Mouse (Mus musculus): ENCODE measurements at regions not wholly inside any gene's neighbourhood (a gene's known extent, or its start where the extent isn't known, plus 50 kb on each side); places are given as distances from the start of the nearest gene placed in this dataset.
"Not testable (repeated sequence)": the region's sequence is repeated elsewhere in the genome, so short reads cannot be mapped to it uniquely, and the experiment has no call there.

DNA sequence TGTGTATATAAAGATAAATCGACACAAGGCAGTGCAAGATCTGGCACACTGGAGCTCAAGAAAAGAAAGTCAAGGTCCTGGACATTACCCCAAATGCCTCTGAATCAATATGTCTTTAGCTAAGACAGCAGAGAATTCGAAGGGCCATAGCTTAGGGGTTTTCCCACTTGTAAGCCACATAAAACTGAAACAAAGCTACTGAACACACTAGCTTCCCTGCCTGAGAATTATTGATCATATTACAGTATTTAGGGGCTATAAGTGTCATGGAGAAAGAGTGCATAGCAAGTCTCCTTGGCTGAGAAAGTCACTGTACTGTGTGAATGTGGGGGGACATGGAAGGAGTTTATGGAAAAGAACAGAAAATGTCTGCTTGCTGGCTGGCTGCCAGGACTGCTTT lies 207.3 kb upstream of the Htr1f start:
- no peak for DNase-seq (ENCODE audit: low read depth)

DNA sequence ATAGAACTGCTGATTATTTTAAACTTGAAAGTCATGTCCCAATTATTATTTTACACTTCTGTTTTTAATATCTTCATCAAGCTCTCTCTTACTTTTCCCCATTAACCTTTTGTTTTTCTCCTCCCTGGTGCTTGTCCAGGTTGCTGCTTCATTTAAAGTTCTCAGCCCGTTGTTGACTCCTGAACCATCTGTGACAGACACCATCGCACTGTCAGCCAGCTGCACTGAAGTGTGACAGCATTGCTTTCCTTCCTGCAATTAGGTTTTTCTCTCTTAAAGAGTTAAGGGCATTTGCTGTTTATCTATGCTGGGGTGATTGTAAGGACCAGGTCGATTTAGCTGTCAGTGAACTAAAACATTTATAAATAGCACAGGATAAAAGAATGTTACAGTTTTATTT lies 205.3 kb upstream of the Pou1f1 start:
- no peak for DNase-seq (ENCODE audit: low read depth)

DNA sequence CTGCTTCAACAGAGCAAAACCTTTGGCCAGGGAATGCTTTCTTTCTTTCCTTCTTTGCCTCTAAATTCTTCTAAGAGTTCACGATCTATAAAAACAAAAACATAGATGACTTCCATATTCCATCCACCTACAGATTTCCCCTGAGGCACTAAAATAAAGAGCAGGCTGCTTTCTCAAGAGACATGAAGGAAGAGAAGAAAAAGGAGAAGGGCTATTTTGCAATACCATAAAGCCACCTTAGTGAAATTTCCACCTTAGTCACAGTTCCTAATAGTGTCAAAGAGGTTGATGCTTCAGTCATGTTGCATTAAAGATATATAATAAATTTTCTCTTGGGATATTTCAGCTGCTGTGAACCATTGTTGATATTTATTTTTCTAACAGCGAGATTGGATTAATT lies 187.9 kb upstream of the Pou1f1 start:
- no peak for DNase-seq (ENCODE audit: low read depth)

DNA sequence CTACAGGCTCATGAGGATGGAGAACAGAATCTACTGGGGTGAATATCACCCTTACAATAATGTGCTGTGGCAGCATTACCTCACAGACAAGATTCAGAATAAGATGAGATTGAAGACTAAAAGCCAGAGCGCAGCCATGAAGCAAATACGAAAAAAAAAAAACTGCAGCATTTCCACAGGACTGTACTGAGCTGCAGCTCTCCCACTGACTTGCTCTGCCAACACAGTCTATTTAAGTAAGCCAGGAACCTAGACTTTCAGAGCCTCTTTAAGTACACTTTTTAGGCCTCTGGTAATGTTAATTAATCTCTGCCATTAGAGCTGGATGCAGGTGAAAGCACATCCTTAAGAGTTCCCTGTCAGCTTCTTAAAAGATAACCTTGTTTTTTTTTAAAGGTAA lies 181.1 kb upstream of the Pou1f1 start:
- no peak for DNase-seq (ENCODE audit: low read depth)

DNA sequence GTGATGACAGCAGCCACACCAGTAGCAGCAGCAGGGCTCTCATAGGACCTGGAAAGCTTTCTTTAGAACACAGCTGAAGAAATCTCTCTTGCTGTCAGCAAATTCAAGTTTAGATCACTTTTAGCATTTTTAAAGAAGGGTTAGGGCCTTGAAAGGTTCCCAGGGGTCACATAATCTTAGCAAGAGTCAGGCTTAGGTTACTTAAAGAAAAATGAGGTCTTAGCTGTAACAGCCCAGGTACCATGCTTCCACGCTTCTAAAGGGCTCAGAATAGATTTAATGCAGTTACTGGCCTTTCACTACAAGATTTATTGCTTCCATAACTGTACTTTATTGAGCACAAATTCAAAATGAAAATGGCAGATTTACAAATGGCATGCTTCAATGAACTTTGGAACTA lies 160.4 kb upstream of the Pou1f1 start:
- no peak for DNase-seq (ENCODE audit: low read depth)

DNA sequence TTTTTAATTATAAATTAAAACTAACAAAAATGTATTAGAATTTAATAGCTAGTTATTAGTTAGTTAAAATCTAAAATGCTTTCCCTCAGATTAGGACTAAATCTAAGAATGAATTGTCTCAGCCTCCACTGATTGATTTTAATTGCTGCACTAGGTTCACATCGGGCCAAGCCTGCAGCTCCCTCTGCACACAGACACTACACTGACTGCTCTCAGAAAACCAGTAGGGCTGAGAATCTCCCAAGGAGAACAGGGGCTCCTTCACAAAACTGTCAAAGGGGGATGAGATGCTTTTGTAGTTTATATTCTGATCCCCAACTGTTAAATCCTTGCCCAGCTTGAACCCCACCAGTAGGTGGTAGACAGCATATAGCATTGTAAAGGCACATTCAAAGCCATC lies 151.0 kb upstream of the Pou1f1 start:
- DNase-seq (ENCODE audit: low read depth), result no peak

DNA sequence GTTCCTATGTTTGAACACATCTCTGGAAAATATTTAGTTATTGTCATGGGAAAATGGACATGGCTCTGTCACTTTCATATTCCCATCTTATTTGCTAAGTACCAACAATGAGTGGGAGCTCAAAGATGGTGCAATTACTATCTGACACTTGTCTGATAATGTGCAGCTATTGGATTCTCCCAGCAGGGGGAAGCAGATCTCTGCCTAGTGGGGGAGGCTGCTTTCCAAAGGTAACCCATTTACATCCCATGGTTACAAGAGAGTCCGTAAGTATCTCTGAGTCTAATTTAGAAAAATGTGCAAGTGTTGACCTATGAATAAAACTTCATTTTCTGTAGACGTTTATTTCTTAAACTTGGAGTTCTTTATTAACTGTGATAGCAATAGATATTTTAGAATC lies 149.4 kb upstream of the Pou1f1 start:
- DNase-seq (ENCODE audit: low read depth), result peak; percentile 43

DNA sequence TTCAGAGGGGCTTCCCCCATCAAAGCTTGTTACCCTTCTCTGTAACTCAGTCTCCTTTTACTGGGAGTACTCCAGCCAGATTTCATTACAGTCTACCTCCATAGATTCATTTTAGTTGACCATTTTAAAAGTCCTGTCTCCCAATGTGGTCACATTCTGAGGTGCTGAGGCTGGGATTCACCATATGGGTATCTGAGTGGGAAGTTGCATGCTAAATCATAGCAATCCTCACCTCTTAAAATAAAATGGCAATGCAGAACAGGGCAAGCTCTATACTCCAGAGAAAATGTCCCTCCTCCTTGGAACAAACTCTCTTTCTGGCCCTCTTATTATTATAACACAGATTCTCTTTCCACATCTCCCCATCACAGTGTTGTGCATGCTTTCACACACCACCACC lies 143.8 kb upstream of the Pou1f1 start:
- DNase-seq (ENCODE audit: low read depth), result no peak

DNA sequence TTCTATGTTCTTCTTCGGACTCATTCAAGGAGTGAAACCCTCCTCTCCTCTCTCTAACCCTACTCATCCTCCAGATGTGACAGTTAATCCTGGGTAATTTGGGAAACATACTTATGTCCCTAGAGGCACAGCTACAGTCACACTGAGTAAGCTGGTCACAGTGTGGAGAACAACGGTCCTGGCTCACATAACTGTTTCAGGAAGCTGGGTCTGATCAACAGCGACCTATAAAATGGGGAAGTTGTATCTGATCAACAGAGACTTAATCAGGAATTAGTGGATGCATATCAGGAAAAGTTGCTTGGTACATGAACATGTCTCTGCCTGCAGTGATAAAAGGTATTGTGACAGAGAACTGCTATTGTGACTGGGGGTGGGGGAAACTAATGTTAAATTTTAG lies 142.0 kb upstream of the Pou1f1 start:
- DNase-seq (ENCODE audit: low read depth), result peak; percentile 4

DNA sequence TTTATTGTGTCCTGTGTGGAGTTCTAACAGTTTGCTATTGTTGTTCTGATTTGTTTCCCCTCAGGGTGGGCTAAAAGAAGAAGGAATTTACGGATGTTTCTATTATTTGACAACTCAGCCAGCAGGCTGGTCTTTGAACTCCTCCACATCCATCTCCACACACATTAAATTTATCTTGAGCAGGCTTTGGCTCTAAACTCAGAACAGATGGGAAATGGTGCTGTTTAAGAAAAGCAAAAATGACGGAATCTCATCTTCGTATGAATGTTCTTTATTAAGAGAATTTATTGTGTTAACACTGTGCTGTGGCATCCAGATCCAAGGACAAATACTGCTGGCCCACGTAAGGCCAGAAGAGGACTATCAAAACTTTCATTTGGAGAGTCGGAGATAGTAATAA lies 140.4 kb upstream of the Pou1f1 start:
- no peak for DNase-seq (ENCODE audit: low read depth)

DNA sequence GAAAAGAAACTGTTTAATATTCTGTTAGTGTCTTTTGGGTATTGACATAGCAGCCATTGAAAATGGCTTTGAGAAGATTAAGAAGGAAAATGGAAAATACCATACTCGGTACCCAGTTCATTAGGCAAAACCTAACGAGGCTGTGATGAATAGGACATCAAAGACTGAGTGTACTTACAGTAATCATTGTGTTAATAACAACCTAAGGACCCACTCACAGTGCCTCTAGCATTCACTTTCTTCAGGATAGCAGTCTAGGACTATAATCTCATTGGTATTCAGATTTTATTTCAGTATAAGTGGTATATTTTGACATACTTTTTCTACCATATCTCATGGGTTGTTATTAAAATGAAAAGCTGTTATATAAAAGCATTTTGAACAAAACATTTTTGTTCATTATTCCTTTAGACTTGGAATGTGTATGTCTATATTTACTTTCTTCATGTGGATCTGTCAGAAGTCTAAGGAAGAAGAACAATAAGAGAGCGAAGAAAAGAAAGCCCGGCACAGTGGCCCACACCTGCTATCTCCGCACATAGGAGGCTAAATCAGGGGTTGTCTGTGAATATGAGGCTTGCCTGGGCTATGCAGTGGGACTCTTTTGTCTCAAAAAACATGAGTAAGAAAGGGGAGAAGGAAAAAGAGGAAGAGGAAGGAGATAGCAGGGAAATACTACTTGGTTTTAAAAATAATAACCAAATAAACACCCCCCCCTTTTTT lies 116.2 kb upstream of the Pou1f1 start:
- no peak for DNase-seq (ENCODE audit: low read depth)

DNA sequence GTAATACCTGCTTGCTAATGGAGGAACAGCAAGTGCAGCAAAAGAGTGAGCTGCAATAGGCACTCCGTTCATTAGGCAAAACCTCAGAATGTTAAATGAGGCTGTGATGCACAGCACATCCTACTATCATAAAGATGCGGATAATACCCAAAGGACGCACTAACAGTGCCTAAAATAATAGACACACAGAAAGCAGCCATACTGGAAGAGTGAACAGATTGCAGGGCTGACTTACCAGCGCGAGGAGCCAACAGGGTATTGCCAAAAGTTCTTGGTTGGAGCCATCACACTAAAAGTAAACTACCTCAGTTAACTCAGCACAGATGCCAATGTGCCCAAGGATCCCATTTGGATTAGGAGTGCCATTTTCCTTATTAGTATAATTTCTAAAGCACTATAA lies 115.5 kb upstream of the Pou1f1 start:
- DNase-seq (ENCODE audit: low read depth), result no peak

DNA sequence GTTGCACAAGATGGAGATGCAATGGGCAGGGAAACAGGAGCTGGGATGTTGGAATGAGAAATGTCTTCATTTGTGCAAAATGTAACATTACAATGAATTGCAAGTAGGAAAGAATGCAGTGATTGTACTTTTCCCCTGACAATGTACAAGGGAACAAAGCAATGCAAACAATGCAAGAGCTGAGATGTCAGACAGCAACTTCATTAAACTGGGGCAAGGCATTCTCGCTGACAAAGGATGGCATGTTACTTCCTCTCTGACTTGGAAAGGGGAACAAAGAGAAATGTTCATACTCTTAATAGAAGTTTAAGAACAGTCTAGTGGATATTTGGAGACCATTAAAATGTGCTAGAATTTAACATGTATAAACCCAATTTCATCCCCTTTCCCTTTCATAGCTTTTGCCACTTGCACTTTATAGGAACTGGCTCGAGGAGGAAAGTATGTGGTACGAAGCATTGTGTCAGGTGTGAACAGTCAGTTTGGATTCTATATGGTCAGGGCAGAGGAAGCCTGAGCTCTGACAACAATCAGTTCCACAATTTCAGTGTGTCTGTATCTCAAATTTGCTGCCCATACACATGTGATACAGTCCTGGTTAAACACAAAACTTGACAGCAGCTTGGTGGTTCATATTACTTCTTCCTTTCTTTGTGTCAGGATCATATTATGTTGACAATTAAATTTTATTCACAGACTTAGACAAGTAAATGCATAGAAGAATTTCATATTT lies 114.3 kb upstream of the Pou1f1 start:
- DNase-seq (ENCODE audit: low read depth), result no peak

DNA sequence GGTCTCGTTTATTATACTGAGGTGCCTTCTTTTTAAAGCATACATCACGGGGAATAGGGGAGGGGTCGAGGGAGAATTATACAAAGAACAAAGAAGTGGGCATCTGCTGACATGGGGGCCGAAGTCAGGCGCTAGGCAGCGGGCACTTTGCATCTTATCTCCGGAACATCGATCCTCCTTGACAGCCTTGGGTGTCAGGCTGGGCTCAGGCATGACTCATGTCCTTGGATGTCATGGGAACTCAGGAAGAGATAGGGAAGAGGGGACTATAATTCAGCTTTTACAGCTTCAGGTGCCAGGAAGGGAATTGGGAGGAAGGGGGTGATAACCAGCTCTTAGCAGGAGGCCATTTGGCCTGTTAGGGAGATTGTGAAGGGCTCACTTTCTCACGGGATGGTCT lies 88.3 kb upstream of the Pou1f1 start:
- DNase-seq (ENCODE audit: low read depth), result not testable (repeated sequence)

DNA sequence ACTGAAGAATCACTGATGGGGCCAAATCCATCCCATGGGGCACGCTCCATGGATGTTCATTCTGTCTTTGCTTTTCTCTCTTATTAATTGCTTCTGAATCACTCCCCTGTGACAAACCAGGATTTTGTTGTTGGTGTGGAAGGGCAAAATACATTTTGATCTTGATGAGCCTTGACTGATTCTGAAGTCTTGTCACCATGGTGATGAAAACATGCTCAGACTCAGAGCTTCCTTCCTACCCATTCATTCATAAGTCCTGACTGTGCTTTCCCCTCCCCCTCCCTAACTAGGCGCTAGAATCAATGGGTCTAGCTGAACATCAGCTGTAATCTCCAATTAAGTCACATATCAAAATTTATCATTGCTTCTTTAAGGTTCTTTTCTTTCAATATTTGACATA lies 84.2 kb upstream of the Pou1f1 start:
- no peak for DNase-seq (ENCODE audit: low read depth)

DNA sequence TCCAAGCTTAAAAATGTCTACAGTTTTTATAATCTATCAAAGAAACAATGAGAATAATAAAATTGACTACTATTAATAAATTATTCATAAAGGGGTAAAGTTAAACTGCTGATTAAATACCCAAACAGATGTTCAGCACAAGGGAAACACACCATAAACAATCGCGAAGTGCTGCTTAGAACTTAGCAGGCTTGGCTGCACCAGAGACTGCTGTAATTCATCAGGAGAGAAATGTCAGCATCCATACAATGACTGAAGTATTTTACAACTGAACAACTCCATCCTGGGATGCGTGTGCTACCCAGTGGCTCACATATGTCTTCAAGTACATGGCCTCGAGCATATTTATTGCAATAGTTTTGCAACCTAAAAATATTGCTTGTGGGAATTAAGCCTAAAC lies 78.4 kb upstream of the Pou1f1 start:
- DNase-seq (ENCODE audit: low read depth), result no peak

DNA sequence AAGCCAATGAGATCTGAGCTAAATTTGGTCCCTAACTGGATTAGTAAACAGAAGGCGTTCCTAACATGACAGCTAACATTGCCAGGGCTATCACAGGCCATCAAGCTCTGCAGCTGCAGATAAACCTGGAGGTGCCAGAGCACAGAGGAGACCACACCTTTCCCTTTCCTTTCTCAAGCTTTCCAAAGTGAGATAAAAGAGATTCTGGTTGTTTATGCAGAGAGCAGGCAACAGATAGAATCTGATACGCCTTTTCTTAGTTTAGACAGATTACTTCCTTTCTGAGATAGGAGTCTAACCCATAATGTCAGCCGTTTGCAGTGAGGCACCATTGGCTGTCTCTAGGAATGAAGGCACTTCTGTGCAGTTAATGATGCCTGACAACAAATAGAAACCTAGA lies 71.5 kb upstream of the Pou1f1 start:
- DNase-seq (ENCODE audit: low read depth), result peak; percentile 8

DNA sequence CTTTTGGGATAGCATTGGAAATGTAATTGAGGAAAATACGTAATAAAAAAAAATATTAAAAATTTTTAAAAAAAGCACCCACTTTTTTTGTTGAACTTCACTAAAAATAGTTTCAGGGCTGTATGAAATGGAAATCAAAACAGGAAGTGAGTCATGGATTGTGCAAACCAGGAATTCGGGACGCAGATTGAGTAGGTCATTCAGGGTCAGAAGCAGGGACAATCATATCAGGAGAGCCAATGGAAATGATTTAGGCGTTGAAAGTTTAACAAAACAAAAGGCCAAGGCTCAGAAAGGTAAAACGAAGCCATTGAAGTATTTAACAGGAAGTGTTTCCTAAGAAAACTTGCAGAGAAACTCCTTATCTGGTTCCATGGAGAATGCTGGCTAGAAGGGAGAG lies 69.6 kb upstream of the Pou1f1 start:
- no peak for DNase-seq (ENCODE audit: low read depth)

DNA sequence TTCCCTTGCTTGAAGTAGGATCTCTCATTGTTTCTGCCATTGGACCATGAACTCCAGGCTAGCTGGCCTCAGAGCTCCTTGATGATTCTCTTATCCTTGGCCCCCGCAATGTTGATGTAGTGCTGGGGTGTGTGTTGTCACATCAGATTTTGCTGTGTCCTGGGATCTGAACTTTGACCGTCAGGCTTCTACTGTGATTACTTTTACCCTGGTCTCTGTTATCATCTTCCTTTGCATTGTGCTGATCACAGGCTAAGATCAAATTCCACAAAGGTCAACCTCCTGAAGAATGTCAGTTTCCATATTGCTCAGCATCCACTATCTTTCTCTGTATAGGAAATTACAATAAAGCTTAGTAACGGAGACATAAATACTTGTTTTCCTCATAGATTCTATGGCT lies 68.4 kb upstream of the Pou1f1 start:
- no peak for DNase-seq (ENCODE audit: low read depth)

DNA sequence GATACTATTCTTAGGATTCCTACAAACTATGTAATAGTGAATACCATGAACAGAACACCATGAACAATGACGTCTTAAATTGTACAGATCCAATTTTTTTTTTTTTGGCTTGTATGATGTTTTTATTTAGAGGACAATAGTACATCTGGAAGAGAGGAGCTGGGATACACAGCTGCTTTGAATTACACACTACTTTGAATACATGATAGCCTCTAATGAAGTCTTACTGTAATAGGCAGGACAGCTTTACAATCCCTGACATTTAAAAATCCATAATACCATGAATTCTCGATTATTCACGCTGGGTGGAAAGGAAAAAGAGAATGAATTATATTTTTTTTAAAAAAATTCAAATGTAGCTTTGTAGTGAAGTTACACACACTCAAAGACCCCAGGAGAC lies 63.4 kb upstream of the Pou1f1 start:
- not testable (repeated sequence) for DNase-seq (ENCODE audit: low read depth)

DNA sequence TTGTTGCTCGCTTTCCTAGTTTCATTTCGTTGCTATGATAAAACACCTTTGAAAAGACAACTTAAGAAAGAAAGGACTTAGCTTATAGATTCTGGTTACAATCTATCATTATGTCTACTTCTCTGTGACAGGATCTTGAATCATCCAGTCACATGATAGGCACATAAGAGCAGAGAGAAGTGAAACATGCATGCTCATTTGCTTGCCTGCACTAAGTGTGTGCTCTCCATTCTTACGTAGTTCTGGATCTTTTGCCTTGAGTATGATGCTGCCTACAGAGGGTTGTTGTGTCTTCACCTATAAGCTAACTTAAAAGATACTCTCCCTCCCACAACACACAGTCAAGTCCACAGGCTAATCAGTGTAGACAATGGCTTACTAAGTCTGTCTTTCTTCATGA lies 62.1 kb upstream of the Pou1f1 start:
- DNase-seq (ENCODE audit: low read depth), result no peak

DNA sequence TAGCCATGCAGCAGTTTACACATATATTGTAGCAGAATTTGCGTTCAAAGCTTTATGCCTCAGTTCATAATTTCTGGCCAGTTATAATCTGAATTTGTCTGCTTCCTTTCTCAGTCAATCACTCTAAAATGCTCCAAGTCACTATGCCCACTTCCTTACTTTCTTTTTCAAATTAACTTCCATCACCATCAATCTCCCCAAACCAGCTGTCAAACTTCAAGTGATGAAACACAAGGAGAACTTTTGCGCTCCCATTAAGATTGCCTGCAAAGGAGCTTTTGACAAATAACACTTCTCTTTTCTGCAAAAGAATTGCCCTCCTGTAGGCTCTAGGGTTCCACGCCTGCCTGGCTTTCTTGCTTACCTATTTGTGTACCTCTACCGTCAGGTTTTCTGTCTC lies 50.6 kb upstream of the Pou1f1 start:
- no peak for DNase-seq (ENCODE audit: low read depth)

Measured in 416B (cell line).